Comparison of ENCODE assay signal across 18 mouse cellular contexts in the genomic region with DNA sequence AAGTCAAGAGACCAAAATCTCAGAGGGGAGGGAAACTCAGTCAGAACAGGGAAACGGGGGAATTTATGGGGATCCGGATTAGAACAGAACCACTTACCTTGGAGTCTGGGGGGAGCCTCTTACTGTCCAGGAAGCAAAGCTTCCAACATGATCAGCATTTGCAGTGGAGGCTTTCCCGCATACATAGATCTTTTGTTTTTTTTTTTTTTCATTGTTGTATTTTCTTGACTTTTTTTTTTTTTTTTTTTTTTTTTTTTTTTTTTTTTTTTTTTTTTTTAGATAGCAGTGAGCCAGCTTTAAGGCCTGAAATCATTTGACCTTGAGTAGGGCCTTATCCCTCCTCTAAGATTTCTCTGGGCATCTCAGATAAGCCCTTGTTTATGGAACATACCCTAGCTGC. TPM values are rescaled to one million over a fixed set of nuclear protein-coding genes. Genes with fewer than 3 reads are reported as not detected.
"Had no signal": no experiment of that assay in that cellular context is flagged by ENCODE, and none has a peak within 500 bp of the region (broad histone marks: within the 10 kb centered on the region; RNA-seq: fewer than 3 reads in every experiment).

No protein-coding gene starts in this region.

- H3K27me3 ChIP-seq: neural tube, embryonic 12.5 days; neural tube, embryonic 13.5 days; neural tube, embryonic 15.5 days; stomach, embryonic 15.5 days had no signal

- H3K4me2 ChIP-seq: neural tube, embryonic 12.5 days; neural tube, embryonic 13.5 days; neural tube, embryonic 15.5 days; stomach, embryonic 15.5 days had no signal

- H3K9ac ChIP-seq: neural tube, embryonic 12.5 days; neural tube, embryonic 13.5 days; neural tube, embryonic 15.5 days; stomach, embryonic 15.5 days had no signal

- DNase-seq: retina, postnatal 1 day; right cerebral cortex, adult 18-20 months; right cerebral cortex, postnatal 14 days; right cerebral cortex, postnatal 25 days; right cerebral cortex, postnatal 4 days; spleen, adult 18-20 months; thymus, adult 18-20 months; thymus, adult 2 months; thymus, postnatal 14 days; thymus, postnatal 25 days; thymus, postnatal 36 days; thymus, postnatal 4 days had no signal

- H3K4me1 ChIP-seq: neural tube, embryonic 12.5 days; stomach, embryonic 15.5 days had no signal

- H3K9me3 ChIP-seq: neural tube, embryonic 12.5 days; neural tube, embryonic 13.5 days; neural tube, embryonic 15.5 days; stomach, embryonic 15.5 days had no signal

- H3K27ac ChIP-seq: neural tube, embryonic 12.5 days; neural tube, embryonic 13.5 days; neural tube, embryonic 15.5 days; stomach, embryonic 15.5 days; stomach, postnatal 0 days had no signal

- H3K4me3 ChIP-seq: neural tube, embryonic 12.5 days; neural tube, embryonic 13.5 days; neural tube, embryonic 15.5 days; stomach, embryonic 15.5 days had no signal

- H3K36me3 ChIP-seq: neural tube, embryonic 12.5 days; neural tube, embryonic 13.5 days; neural tube, embryonic 15.5 days; stomach, embryonic 15.5 days had no signal

RNA-seq across cellular contexts. Expression of gene Klhdc7a, which starts 8.6 kb away (rescaled TPM):
- total RNA-seq: neutrophil, adult 5-6 weeks had no signal
- polyA plus RNA-seq: neural tube, embryonic 12.5 days had no signal
